Mouse (Mus musculus) myocyte (in vitro differentiated cells): ENCODE results near the gene Cacna1a. TPM values are rescaled to one million over a fixed set of nuclear protein-coding genes. Genes with fewer than 3 reads are reported as not detected.
A peak's percentile ranks its signal among the peaks of the same experiment; 100 is the strongest.

Source experiments
- H3K27me3 ChIP-seq: one replicate; pipeline ENCODE4 v1.6.1; 2011; ENCODE audit not compliant: control insufficient read depth, insufficient read depth, insufficient read length
- H3K36me3 ChIP-seq: one replicate; pipeline ENCODE4 v1.6.1; 2011; ENCODE audit not compliant: control insufficient read depth, insufficient read depth
- H3K4me2 ChIP-seq: one replicate; pipeline ENCODE4 v1.6.1; 2011; ENCODE audit warnings: low read depth, control low read depth
- H3K4me3 ChIP-seq: one replicate; pipeline ENCODE4 v1.5.1; 2011; ENCODE audit warnings: mild to moderate bottlenecking, control low read depth, moderate library complexity
- H3K79me2 ChIP-seq: one replicate; pipeline ENCODE4 v1.6.1; 2011; ENCODE audit not compliant: control insufficient read depth, insufficient read depth
- H3ac ChIP-seq: one replicate; pipeline ENCODE4 v1.6.1; 2011; ENCODE audit not compliant: control insufficient read depth, insufficient read length
- CEBPB ChIP-seq: IDR thresholded peaks from 2 replicates; pipeline ENCODE4 v1.6.1; 2011; ENCODE audit warnings: mild to moderate bottlenecking, moderate library complexity; ENCODE audit not compliant: poor library complexity, insufficient read depth, severe bottlenecking
- E2F4 ChIP-seq: IDR thresholded peaks from one replicate; pipeline ENCODE4 v1.6.1; 2011; ENCODE audit warnings: mild to moderate bottlenecking, control low read depth, moderate library complexity; ENCODE audit not compliant: insufficient read depth
- MAX ChIP-seq: IDR thresholded peaks from one replicate; pipeline ENCODE4 v1.6.1; 2011; ENCODE audit warnings: low read depth, mild to moderate bottlenecking, control low read depth
- MYOD1 ChIP-seq, 3 experiments: IDR thresholded peaks; one replicate each; pipeline ENCODE4 v1.6.1; 2011; ENCODE audit warnings: control low read depth in 2 of 3, low read depth in 2 of 3, mild to moderate bottlenecking in 2 of 3, moderate library complexity in 1 of 3; ENCODE audit not compliant: insufficient read length in 2 of 3, control insufficient read depth in 1 of 3
- MYOG ChIP-seq, 3 experiments: IDR thresholded peaks; one replicate each; pipeline ENCODE4 v1.6.1; 2011; ENCODE audit warnings: control low read depth in 2 of 3, low read depth in 2 of 3, mild to moderate bottlenecking in 2 of 3; ENCODE audit not compliant: insufficient read length in 2 of 3, control insufficient read depth in 1 of 3, insufficient read depth in 1 of 3
- POLR2A ChIP-seq: IDR thresholded peaks from one replicate; pipeline ENCODE4 v1.6.1; 2011; ENCODE audit warnings: low read depth, mild to moderate bottlenecking, control low read depth, moderate library complexity; ENCODE audit not compliant: insufficient read length
- POLR2AphosphoS2 ChIP-seq: IDR thresholded peaks from one replicate; pipeline ENCODE4 v1.6.1; 2011; ENCODE audit warnings: low read depth, control low read depth; ENCODE audit not compliant: insufficient read length
- REST ChIP-seq: IDR thresholded peaks from one replicate; pipeline ENCODE4 v1.6.1; 2011; ENCODE audit warnings: mild to moderate bottlenecking, control low read depth, moderate library complexity; ENCODE audit not compliant: insufficient read depth, insufficient read length
- SRF ChIP-seq: IDR thresholded peaks from one replicate; pipeline ENCODE4 v1.6.1; 2011; ENCODE audit warnings: low read depth; ENCODE audit not compliant: control insufficient read depth, insufficient read length
- TCF12 ChIP-seq: IDR thresholded peaks from one replicate; pipeline ENCODE4 v1.6.1; 2011; ENCODE audit warnings: mild to moderate bottlenecking, control low read depth; ENCODE audit not compliant: poor library complexity, insufficient read depth, severe bottlenecking
- TCF3 ChIP-seq: IDR thresholded peaks from one replicate; pipeline ENCODE4 v1.6.1; 2011; ENCODE audit warnings: low read depth, control low read depth; ENCODE audit not compliant: insufficient read length
- USF1 ChIP-seq: IDR thresholded peaks from one replicate; pipeline ENCODE4 v1.6.1; 2011; ENCODE audit warnings: low read depth, mild to moderate bottlenecking, control low read depth, moderate library complexity
- polyA plus RNA-seq: library from polyadenylated mRNA; unstranded; fragments of >200 nt; fragmentation: generic; extraction: Trizol; gene quantifications from one replicate; pipeline ENCODE4 v1.2.1, GENCODE M21; 2012; ENCODE audit warnings: missing spikeins

Gene Cacna1a
- polyA plus RNA-seq, 1 experiment, result 1.8 TPM

DNA sequence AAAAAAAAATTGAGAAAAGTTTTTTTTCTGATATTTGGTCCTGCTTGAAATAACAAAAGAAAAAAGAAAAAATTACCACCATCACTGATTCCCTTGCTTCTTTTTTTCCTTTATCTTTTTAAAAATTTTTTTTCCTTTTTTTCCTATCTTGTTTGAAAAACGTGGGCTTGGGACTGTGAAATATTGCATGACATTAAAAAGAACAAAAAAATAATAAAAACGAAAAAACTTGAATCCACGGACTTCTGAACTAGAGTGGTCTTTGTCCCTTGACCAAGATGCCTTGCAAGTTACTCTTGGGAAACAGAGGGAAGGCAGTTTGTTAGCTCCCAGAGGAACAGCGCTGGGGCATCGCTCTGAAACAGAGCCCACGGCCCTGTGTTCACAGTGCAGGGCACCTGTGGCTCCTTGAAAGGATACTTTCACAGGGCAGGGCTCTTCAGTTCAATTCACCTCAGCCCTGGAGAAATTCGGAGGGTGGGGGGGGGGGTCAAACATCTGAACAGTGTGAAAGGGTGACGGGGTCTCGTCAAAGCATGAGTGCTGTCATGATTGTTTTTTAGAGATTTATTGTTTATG is 251.9 kb downstream of the Cacna1a start:
- TF ChIP-seq TCF3 (no peak), MYOD1 (IDR thresholded peaks at IDR 0.05; ENCODE audit: control insufficient read depth in 1 of 3, insufficient read length in 2 of 3, low read depth in 2 of 3) (no peak), MYOG (IDR thresholded peaks at IDR 0.05; ENCODE audit: control insufficient read depth in 1 of 3, insufficient read depth in 1 of 3, insufficient read length in 2 of 3, low read depth in 2 of 3) (no peak), USF1 (no peak), REST (no peak), POLR2AphosphoS2 (no peak), E2F4 (no peak), MAX (no peak), TCF12 (no peak), POLR2A (no peak), CEBPB (no peak), SRF (no peak)
- no peaks in the 10 kb centered on the region for H3K27me3 ChIP-seq
- H3K36me3 ChIP-seq, result no peaks in the 10 kb centered on the region
- H3K4me2 ChIP-seq, result peak overlapping the region; percentile 88
- H3ac ChIP-seq, result no peak overlapping the region
- peak overlapping the region; percentile 32 for H3K4me3 ChIP-seq
- no peaks in the 10 kb centered on the region for H3K79me2 ChIP-seq

GRCm38 (mm10) chr8:84640617-84641294 is 252.5 kb downstream of the Cacna1a start:
- no peak overlapping the region for H3K4me2 ChIP-seq
- H3K27me3 ChIP-seq, result no peaks in the 10 kb centered on the region
- H3ac ChIP-seq, result no peak overlapping the region
- no peaks in the 10 kb centered on the region for H3K36me3 ChIP-seq
- no peaks in the 10 kb centered on the region for H3K79me2 ChIP-seq
- no peak for TF ChIP-seq POLR2AphosphoS2
- TF ChIP-seq E2F4, result no peak
- TF ChIP-seq SRF, result no peak
- TF ChIP-seq CEBPB, result no peak
- TF ChIP-seq MYOG (IDR thresholded peaks at IDR 0.05; ENCODE audit: control insufficient read depth in 1 of 3, insufficient read depth in 1 of 3, insufficient read length in 2 of 3, low read depth in 2 of 3), result no peak
- no peak for TF ChIP-seq POLR2A
- TF ChIP-seq USF1, result no peak
- no peak for TF ChIP-seq REST
- no peak overlapping the region for H3K4me3 ChIP-seq

- no peak overlapping the region for H3K4me3 ChIP-seq
- H3K4me2 ChIP-seq, result peak overlapping the region; percentile 49
- no peak for TF ChIP-seq TCF12
- H3K79me2 ChIP-seq, result no peaks in the 10 kb centered on the region
- H3K27me3 ChIP-seq, result no peaks in the 10 kb centered on the region
- H3ac ChIP-seq, result no peak overlapping the region
- no peaks in the 10 kb centered on the region for H3K36me3 ChIP-seq
Observed at GRCm38 (mm10) chr8:84641578-84642361, 253.5 kb downstream of the Cacna1a start.

DNA sequence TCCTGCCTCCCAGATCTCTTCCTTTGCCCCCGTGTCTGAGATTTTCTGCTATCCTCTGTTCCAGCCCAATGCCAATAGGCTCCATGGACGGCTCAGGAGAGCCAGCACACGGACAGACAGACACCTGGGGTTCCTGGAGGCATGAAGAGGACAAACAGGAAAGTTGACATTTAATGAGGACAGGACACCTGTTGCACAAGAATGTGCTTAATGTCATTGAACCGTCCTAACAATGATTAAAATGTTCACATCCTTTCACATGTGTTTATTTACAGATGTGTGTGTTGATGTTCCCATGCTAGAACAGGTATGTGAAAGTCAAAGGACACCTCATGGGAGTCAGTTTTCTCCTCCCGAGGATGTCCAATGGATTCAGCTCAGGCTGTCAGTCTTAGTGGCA is 254.8 kb downstream of the Cacna1a start:
- H3K79me2 ChIP-seq, result no peaks in the 10 kb centered on the region
- H3K4me3 ChIP-seq, result no peak overlapping the region
- H3K27me3 ChIP-seq, result no peaks in the 10 kb centered on the region
- no peak for TF ChIP-seq E2F4
- no peak for TF ChIP-seq TCF12
- no peak for TF ChIP-seq CEBPB
- no peak for TF ChIP-seq TCF3
- TF ChIP-seq POLR2A, result no peak
- TF ChIP-seq MAX, result no peak
- no peak for TF ChIP-seq MYOD1 (IDR thresholded peaks at IDR 0.05; ENCODE audit: control insufficient read depth in 1 of 3, insufficient read length in 2 of 3, low read depth in 2 of 3)
- no peak for TF ChIP-seq USF1
- TF ChIP-seq POLR2AphosphoS2, result no peak
- no peak for TF ChIP-seq SRF
- no peak for TF ChIP-seq MYOG (IDR thresholded peaks at IDR 0.05; ENCODE audit: control insufficient read depth in 1 of 3, insufficient read depth in 1 of 3, insufficient read length in 2 of 3, low read depth in 2 of 3)
- no peak for TF ChIP-seq REST
- no peaks in the 10 kb centered on the region for H3K36me3 ChIP-seq
- no peak overlapping the region for H3ac ChIP-seq
- H3K4me2 ChIP-seq, result peak overlapping the region; percentile 49

- Histone ChIP-seq H3K4me3 (no peak overlapping the region), H3K27me3 (no peaks in the 10 kb centered on the region), H3K36me3 (no peaks in the 10 kb centered on the region), H3K4me2 (no peak overlapping the region), H3ac (no peak overlapping the region), H3K79me2 (no peaks in the 10 kb centered on the region)
- TF ChIP-seq MYOD1 (IDR thresholded peaks at IDR 0.05; ENCODE audit: control insufficient read depth in 1 of 3, insufficient read length in 2 of 3, low read depth in 2 of 3), result no peak
- TF ChIP-seq E2F4, result no peak
- no peak for TF ChIP-seq POLR2AphosphoS2
- no peak for TF ChIP-seq MAX
- no peak for TF ChIP-seq CEBPB
- no peak for TF ChIP-seq MYOG (IDR thresholded peaks at IDR 0.05; ENCODE audit: control insufficient read depth in 1 of 3, insufficient read depth in 1 of 3, insufficient read length in 2 of 3, low read depth in 2 of 3)
- TF ChIP-seq TCF3, result no peak
- no peak for TF ChIP-seq TCF12
- no peak for TF ChIP-seq POLR2A
- TF ChIP-seq USF1, result no peak
- no peak for TF ChIP-seq SRF
- TF ChIP-seq REST, result no peak
Observed at GRCm38 (mm10) chr8:84646800-84647199, 258.6 kb downstream of the Cacna1a start.
